ENCODE assay signal across 10 mouse cellular contexts in the genomic region with DNA sequence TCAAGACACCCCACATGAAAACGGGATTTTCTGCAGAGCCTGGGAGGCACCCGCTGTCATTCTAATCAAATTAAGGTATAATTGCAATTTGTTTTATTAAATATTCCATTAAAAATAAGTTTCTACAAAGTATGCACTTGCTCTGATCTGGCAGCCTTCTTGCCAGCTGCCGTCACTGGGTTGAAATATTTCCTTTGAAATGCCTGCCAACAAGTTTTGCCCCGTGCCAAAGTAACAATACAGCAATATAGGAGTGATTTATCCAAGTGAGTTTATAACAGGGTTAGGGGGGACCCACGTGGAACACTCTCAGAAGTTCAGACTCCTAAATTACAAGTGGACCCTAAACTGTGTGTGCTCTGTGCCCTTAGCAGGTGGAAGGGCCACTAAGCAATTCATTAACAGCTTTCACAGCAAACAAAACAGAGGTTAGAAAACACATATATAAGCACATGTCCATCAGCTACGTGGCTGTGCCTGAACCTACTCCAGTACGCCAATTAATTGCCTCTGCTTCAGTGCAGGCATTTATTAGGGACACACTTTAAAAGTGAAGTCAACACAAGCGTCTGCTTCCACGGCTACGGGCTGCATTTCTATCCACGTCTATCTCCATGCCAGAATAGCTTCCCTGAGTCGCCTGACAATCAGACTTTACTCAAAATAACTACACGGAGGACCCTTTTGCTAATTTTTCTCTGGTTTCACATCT.
DNase-seq lines count a peak whose midpoint lies in the region; ATAC-seq and TF ChIP-seq lines count a peak whose summit lies in the region.
"Had no signal": no experiment of that assay in that cellular context is flagged by ENCODE, and none has a peak within 500 bp of the region (broad histone marks: within the 10 kb centered on the region; RNA-seq: fewer than 3 reads in every experiment).

No protein-coding gene starts in this region.

- ATAC-seq in hindbrain, embryonic 15.5 days (ENCODE audit: low FRiP score, low read depth): no peak
- 0 out of 2 replicates have a peak, but pooled peaks have one; percentile 58 for ATAC-seq in midbrain, embryonic 16.5 days
- no peak for ATAC-seq in CD4-positive, CD25-positive, alpha-beta regulatory T cell, adult 4 months

- no peak overlapping the region for H3K27ac ChIP-seq in hindbrain, embryonic 15.5 days (replicated peaks)
- no peak overlapping the region for H3K27ac ChIP-seq in midbrain, embryonic 16.5 days (ENCODE audit: low read length)
- H3K27ac ChIP-seq: gastrocnemius, adult 2 months had no signal

- H3K9me3 ChIP-seq in hindbrain, embryonic 15.5 days: no peaks in the 10 kb centered on the region
- no peaks in the 10 kb centered on the region for H3K9me3 ChIP-seq in midbrain, embryonic 16.5 days (replicated peaks; ENCODE audit: control insufficient read depth, low read length, poor library complexity, severe bottlenecking)

- H3K4me2 ChIP-seq in hindbrain, embryonic 15.5 days: peak overlapping the region; percentile 42
- peak overlapping the region; percentile 33 for H3K4me2 ChIP-seq in midbrain, embryonic 16.5 days (ENCODE audit: low read length)

- H3K9ac ChIP-seq in hindbrain, embryonic 15.5 days: no peak overlapping the region
- no peak overlapping the region for H3K9ac ChIP-seq in midbrain, embryonic 16.5 days (ENCODE audit: low read depth, low read length)

- TF ChIP-seq POLR2A in brain, embryonic 14.5 days (IDR thresholded peaks at IDR 0.05; ENCODE audit: borderline replicate concordance, extremely low read depth, insufficient read depth, insufficient read length, poor library complexity, severe bottlenecking): no peak

- peak; percentile 4 to 15 for DNase-seq in cerebellum, postnatal 25 days
- no peak for DNase-seq in cerebellum, adult 9-11 months
- DNase-seq in brain, embryonic 14.5 days (ENCODE audit: low read depth): peak; percentile 80
- DNase-seq in adipocyte (ENCODE audit: low spot score): no peak
- DNase-seq in cerebellum, adult 8-10 months: no peak
- DNase-seq: gastrocnemius, adult 2 months; layer of hippocampus, postnatal 36 days had no signal

- no peaks in the 10 kb centered on the region for H3K27me3 ChIP-seq in hindbrain, embryonic 15.5 days
- no peaks in the 10 kb centered on the region for H3K27me3 ChIP-seq in midbrain, embryonic 16.5 days (ENCODE audit: control insufficient read depth, insufficient read depth, low read depth, low read length)

- peaks cover 16% of the 10 kb centered on the region for H3K4me1 ChIP-seq in hindbrain, embryonic 15.5 days (replicated peaks)
- H3K4me1 ChIP-seq in midbrain, embryonic 16.5 days (ENCODE audit: control insufficient read depth, insufficient read depth, low read length): peaks cover 7% of the 10 kb centered on the region; the same call in 1 of the 2 replicates

- H3K36me3 ChIP-seq in hindbrain, embryonic 15.5 days: no peaks in the 10 kb centered on the region
- no peaks in the 10 kb centered on the region for H3K36me3 ChIP-seq in midbrain, embryonic 16.5 days (ENCODE audit: control insufficient read depth, insufficient read depth, low read length)

- 16% methylated on average over 13 of the region's 13 CpGs for WGBS in hindbrain, embryonic 15.5 days
- WGBS in midbrain, embryonic 16.5 days: 24% methylated on average over 13 of the region's 13 CpGs

- H3K4me3 ChIP-seq in hindbrain, embryonic 15.5 days: peak overlapping the region; percentile 5; the same call in 1 of the 2 replicates
- H3K4me3 ChIP-seq in midbrain, embryonic 16.5 days (ENCODE audit: low read depth, low read length): peak overlapping the region; percentile 6; the same call in 1 of the 2 replicates
- H3K4me3 ChIP-seq: gastrocnemius, adult 2 months had no signal

- TF ChIP-seq CTCF in brain, embryonic 14.5 days (IDR thresholded peaks at IDR 0.05; ENCODE audit: borderline replicate concordance, extremely low read depth, insufficient read depth, insufficient read length): no peak

Comparison
In these comparisons a context has a peak if more than half of its experiments do, and no peak if none do; other contexts are left out.
1. DNase-seq: peak in cerebellum, postnatal 25 days (2 of 2) and brain, embryonic 14.5 days (single experiment); none in cerebellum, adult 9-11 months (single experiment), adipocyte (single experiment) and cerebellum, adult 8-10 months (single experiment).